Mouse (Mus musculus) liver, embryonic 14.5 days (tissue): ENCODE measurements at regions not wholly inside any gene's neighbourhood (a gene's known extent, or its start where the extent isn't known, plus 50 kb on each side); places are given as distances from the start of the nearest gene placed in this dataset.

Experiments
- CTCF ChIP-seq: IDR thresholded peaks from 2 replicates; pipeline ENCODE4 v1.5.1; 2016; ENCODE audit warnings: antibody characterized with exemption, low read depth, control low read depth
- EP300 ChIP-seq: IDR thresholded peaks from 2 replicates; pipeline ENCODE4 v1.6.1; 2016; ENCODE audit warnings: antibody characterized with exemption, low read depth

GRCm38 (mm10) chr14:105034712-105035377 is 142.3 kb downstream of the Rbm26 start:
- TF ChIP-seq CTCF (no peak), EP300 (no peak)
